Mouse (Mus musculus): ENCODE measurements around the gene Hdc. TPM values are rescaled to one million over a fixed set of nuclear protein-coding genes. Genes with fewer than 3 reads are reported as not detected.

The Hdc gene
- total and polyA plus RNA-seq, 3 experiments, result 0.81 to 3.3 (median 1.4) TPM

DNA sequence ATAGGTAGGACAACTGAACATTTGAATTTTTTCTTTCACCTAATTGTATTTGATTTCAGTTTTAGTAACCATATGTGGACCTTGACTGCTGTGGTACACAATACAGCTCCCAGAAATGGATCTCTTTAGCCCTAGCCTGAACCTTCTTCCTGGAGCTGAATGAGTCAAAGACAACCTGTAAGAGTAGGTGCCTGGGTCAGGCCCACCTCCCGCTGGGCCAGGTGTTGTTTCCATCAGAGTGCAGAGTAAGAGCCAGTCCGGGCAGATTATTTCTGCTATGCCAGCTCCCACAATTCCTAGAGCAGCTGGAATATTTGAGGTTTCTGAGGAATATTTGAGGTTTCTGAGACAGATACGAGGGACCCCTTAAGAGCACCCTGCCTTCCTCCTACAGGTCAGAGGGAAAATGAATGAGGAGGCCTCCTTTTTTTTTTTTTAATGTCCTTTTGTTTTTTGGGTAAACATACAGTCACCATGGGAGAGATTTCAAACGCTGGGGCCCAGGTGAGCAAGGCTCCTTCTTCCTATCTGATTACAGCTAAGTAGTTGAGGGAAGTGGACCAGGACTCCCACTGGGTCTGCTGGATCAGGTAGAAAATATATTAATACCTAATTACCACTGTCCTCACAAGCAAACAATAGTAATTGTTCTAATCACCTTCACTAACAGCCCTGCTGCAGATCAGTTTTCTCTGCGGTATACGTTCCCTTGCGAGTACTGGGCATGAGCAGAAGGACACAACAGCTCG, 34.3 kb downstream of the Hdc start:
- TF ChIP-seq EP300 (IDR thresholded peaks at IDR 0.05; ENCODE audit: insufficient read depth, low read depth, low read length) (no peak), CTCF (IDR thresholded peaks at IDR 0.05) (no peak), POLR2A (IDR thresholded peaks at IDR 0.05; ENCODE audit: insufficient read depth, low read depth, low read length) (no peak)
- Histone ChIP-seq H3K36me3 (ENCODE audit: control insufficient read depth, insufficient read depth, low read length) (no peaks in the 10 kb centered on the region), H3K79me2 (replicated peaks; ENCODE audit: control insufficient read depth, insufficient read depth, low read length) (no peaks in the 10 kb centered on the region), H3K27ac (no peak overlapping the region), H3K27me3 (ENCODE audit: control insufficient read depth, insufficient read depth, low read length) (no peaks in the 10 kb centered on the region), H3K4me3 (no peak overlapping the region), H3K9ac (ENCODE audit: low read depth, low read length) (no peak overlapping the region), H3K4me1 (ENCODE audit: control insufficient read depth, insufficient read depth, low read length) (no peaks in the 10 kb centered on the region)
- intact Hi-C loops (cut with DNase I), result no loop called here
- DNase-seq, result no peak
- WGBS, result 83% methylated on average over 8 of the region's 8 CpGs

DNA sequence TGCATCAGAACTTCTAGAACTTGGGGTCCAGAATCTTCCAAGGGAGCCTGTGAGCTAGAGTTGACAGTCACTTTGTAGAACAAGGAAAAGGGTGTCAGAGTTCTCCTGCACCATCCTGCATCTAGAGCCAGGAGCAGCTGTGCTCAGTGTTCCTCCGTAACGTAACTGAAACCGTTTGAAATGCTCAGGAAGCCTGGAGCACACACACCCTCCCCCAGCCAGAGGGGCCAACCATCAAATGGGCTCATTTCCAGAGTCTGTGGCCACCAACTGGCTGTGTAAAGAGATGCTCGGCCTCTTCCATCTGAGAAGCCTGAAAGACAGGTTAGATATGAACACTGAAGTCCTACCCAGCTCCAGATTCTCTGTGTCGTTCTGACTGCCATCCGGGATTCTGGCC, 35.1 kb downstream of the Hdc start:
- TF ChIP-seq CTCF (IDR thresholded peaks at IDR 0.05) (no peak), EP300 (IDR thresholded peaks at IDR 0.05; ENCODE audit: insufficient read depth, low read depth, low read length) (no peak), POLR2A (IDR thresholded peaks at IDR 0.05; ENCODE audit: insufficient read depth, low read depth, low read length) (no peak)
- Histone ChIP-seq H3K4me3 (no peak overlapping the region), H3K27ac (no peak overlapping the region), H3K4me1 (ENCODE audit: control insufficient read depth, insufficient read depth, low read length) (no peaks in the 10 kb centered on the region), H3K9ac (ENCODE audit: low read depth, low read length) (no peak overlapping the region), H3K36me3 (ENCODE audit: control insufficient read depth, insufficient read depth, low read length) (no peaks in the 10 kb centered on the region), H3K79me2 (replicated peaks; ENCODE audit: control insufficient read depth, insufficient read depth, low read length) (no peaks in the 10 kb centered on the region), H3K27me3 (ENCODE audit: control insufficient read depth, insufficient read depth, low read length) (no peaks in the 10 kb centered on the region)
- no peak for DNase-seq
- 53% methylated on average over 6 of the region's 6 CpGs for WGBS
- intact Hi-C loops (cut with DNase I), result no loop called here

GRCm38 (mm10) chr2:126579282-126579681, 39.8 kb downstream of the Hdc start:
- Histone ChIP-seq H3K79me2 (replicated peaks; ENCODE audit: control insufficient read depth, insufficient read depth, low read length) (no peaks in the 10 kb centered on the region), H3K36me3 (ENCODE audit: control insufficient read depth, insufficient read depth, low read length) (no peaks in the 10 kb centered on the region), H3K4me3 (no peak overlapping the region), H3K9ac (ENCODE audit: low read depth, low read length) (no peak overlapping the region), H3K27me3 (ENCODE audit: control insufficient read depth, insufficient read depth, low read length) (no peaks in the 10 kb centered on the region), H3K4me1 (ENCODE audit: control insufficient read depth, insufficient read depth, low read length) (no peaks in the 10 kb centered on the region), H3K27ac (no peak overlapping the region)
- no peak for DNase-seq
- TF ChIP-seq EP300 (IDR thresholded peaks at IDR 0.05; ENCODE audit: insufficient read depth, low read depth, low read length), result no peak
- TF ChIP-seq POLR2A (IDR thresholded peaks at IDR 0.05; ENCODE audit: insufficient read depth, low read depth, low read length), result no peak
- no peak for TF ChIP-seq CTCF (IDR thresholded peaks at IDR 0.05)
- 92% methylated on average over 1 of the region's 1 CpGs for WGBS
- intact Hi-C loops (cut with DNase I), result no loop called here

GRCm38 (mm10) chr2:126577362-126577761, 41.7 kb downstream of the Hdc start:
- H3K4me3 ChIP-seq, result no peak overlapping the region

GRCm38 (mm10) chr2:126575391-126576176, 43.5 kb downstream of the Hdc start:
- no peaks in the 10 kb centered on the region for H3K36me3 ChIP-seq (ENCODE audit: control insufficient read depth, insufficient read depth, low read length)
- H3K27ac ChIP-seq, result no peak overlapping the region
- no peak overlapping the region for H3K4me3 ChIP-seq
- H3K9ac ChIP-seq (ENCODE audit: low read depth, low read length), result no peak overlapping the region
- TF ChIP-seq POLR2A (IDR thresholded peaks at IDR 0.05; ENCODE audit: insufficient read depth, low read depth, low read length) (no peak), CTCF (IDR thresholded peaks at IDR 0.05) (no peak), EP300 (IDR thresholded peaks at IDR 0.05; ENCODE audit: insufficient read depth, low read depth, low read length) (no peak)
- 75% methylated on average over 11 of the region's 11 CpGs for WGBS
- no peaks in the 10 kb centered on the region for H3K27me3 ChIP-seq (ENCODE audit: control insufficient read depth, insufficient read depth, low read length)
- H3K79me2 ChIP-seq (replicated peaks; ENCODE audit: control insufficient read depth, insufficient read depth, low read length), result no peaks in the 10 kb centered on the region
- no peak for DNase-seq
- H3K4me1 ChIP-seq (ENCODE audit: control insufficient read depth, insufficient read depth, low read length), result no peaks in the 10 kb centered on the region
- intact Hi-C loops (cut with DNase I), result no loop called here

More at GRCm38 (mm10) chr2:126577362-126577761, 41.7 kb downstream of the Hdc start:
- Histone ChIP-seq H3K9ac (ENCODE audit: low read depth, low read length) (no peak overlapping the region), H3K27ac (no peak overlapping the region), H3K27me3 (ENCODE audit: control insufficient read depth, insufficient read depth, low read length) (no peaks in the 10 kb centered on the region), H3K4me1 (ENCODE audit: control insufficient read depth, insufficient read depth, low read length) (no peaks in the 10 kb centered on the region), H3K79me2 (replicated peaks; ENCODE audit: control insufficient read depth, insufficient read depth, low read length) (no peaks in the 10 kb centered on the region), H3K36me3 (ENCODE audit: control insufficient read depth, insufficient read depth, low read length) (no peaks in the 10 kb centered on the region)
- TF ChIP-seq POLR2A (IDR thresholded peaks at IDR 0.05; ENCODE audit: insufficient read depth, low read depth, low read length) (no peak), CTCF (IDR thresholded peaks at IDR 0.05) (no peak), EP300 (IDR thresholded peaks at IDR 0.05; ENCODE audit: insufficient read depth, low read depth, low read length) (no peak)
- no peak for DNase-seq
- 85% methylated on average over 5 of the region's 5 CpGs for WGBS
- intact Hi-C loops (cut with DNase I), result no loop called here

- Histone ChIP-seq H3K36me3 (ENCODE audit: control insufficient read depth, insufficient read depth, low read length) (no peaks in the 10 kb centered on the region), H3K27me3 (ENCODE audit: control insufficient read depth, insufficient read depth, low read length) (no peaks in the 10 kb centered on the region), H3K4me3 (no peak overlapping the region), H3K79me2 (replicated peaks; ENCODE audit: control insufficient read depth, insufficient read depth, low read length) (no peaks in the 10 kb centered on the region), H3K27ac (no peak overlapping the region), H3K9ac (ENCODE audit: low read depth, low read length) (no peak overlapping the region), H3K4me1 (ENCODE audit: control insufficient read depth, insufficient read depth, low read length) (no peaks in the 10 kb centered on the region)
- no peak for TF ChIP-seq EP300 (IDR thresholded peaks at IDR 0.05; ENCODE audit: insufficient read depth, low read depth, low read length)
- no peak for TF ChIP-seq CTCF (IDR thresholded peaks at IDR 0.05)
- no peak for TF ChIP-seq POLR2A (IDR thresholded peaks at IDR 0.05; ENCODE audit: insufficient read depth, low read depth, low read length)
- WGBS, result 56% methylated on average over 4 of the region's 4 CpGs
- intact Hi-C loops (cut with DNase I), result no loop called here
- no peak for DNase-seq
Observed at GRCm38 (mm10) chr2:126572747-126573146, 46.4 kb downstream of the Hdc start.

Data from heart, adult 2 months (tissue).